Mouse (Mus musculus) kidney, adult 18-20 months (tissue): ENCODE data around the gene AC129217.1.
"Not testable (repeated sequence)": the region's sequence is repeated elsewhere in the genome, so short reads cannot be mapped to it uniquely, and the experiment has no call there.

Source experiments
- DNase-seq: peaks from one replicate; pipeline ENCODE4 v3.0.0; 2021

AC129217.1 gene

GRCm38 (mm10) chr19:8831262-8831661 is 1.7 kb downstream of the AC129217.1 start:
- DNase-seq: no peak

DNA sequence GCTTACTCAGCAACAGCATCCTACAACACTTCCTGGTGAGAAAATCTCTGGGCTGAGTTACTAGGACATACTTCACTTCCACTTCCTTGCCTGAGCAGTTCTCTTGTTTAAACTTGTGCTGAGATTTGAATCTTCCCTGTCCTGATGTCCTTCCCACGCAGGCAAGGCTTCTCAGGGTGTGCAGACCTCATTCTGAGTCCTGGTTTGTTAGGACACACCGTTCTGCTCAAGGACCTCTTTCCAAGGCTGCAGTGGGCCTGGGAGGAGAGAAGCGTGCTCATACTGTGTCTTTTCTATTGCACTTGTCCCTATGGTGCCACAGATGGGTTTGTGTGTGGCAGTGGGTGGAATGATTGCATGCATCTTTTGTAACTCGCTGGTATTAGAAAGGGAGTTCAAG is 3.4 kb downstream of the AC129217.1 start:
- DNase-seq: no peak

- not testable (repeated sequence) for DNase-seq
Measured at GRCm38 (mm10) chr19:8836327-8836726, 6.8 kb downstream of the AC129217.1 start.

DNA sequence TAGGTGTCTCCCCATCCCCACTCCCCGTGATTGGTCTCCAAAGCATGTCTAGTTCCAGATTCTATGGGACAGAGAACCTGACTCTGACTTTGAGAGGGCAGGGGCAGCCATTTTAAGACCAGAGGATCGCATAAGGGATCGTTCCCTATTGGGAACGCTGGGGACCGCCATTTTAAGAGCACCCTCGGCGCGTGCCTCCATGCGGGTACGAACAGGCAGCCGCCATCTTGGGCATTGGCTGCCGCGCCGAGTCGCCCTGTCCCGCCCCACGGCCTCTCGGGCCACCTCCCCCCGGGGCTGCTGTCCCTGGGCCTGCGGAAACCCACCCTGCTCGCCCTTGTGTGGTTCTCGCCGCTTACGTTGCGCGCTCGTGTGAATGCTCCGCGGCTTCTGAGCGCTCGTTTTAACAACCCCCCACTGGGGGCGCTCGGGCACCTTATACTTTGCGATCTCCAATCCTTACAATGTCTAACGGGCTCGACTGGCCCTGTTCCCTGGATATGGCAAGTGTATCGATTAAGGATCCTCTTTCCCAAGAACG is 7.7 kb downstream of the AC129217.1 start, which contains the start of gene Bscl2:
TSS of gene Bscl2 (plus strand) at position 217 of the 541 bp plus-strand sequence.
- peak; percentile 91 for DNase-seq

GRCm38 (mm10) chr19:8838041-8838730 is 8.6 kb downstream of the AC129217.1 start:
- peak; percentile 67 for DNase-seq

DNA sequence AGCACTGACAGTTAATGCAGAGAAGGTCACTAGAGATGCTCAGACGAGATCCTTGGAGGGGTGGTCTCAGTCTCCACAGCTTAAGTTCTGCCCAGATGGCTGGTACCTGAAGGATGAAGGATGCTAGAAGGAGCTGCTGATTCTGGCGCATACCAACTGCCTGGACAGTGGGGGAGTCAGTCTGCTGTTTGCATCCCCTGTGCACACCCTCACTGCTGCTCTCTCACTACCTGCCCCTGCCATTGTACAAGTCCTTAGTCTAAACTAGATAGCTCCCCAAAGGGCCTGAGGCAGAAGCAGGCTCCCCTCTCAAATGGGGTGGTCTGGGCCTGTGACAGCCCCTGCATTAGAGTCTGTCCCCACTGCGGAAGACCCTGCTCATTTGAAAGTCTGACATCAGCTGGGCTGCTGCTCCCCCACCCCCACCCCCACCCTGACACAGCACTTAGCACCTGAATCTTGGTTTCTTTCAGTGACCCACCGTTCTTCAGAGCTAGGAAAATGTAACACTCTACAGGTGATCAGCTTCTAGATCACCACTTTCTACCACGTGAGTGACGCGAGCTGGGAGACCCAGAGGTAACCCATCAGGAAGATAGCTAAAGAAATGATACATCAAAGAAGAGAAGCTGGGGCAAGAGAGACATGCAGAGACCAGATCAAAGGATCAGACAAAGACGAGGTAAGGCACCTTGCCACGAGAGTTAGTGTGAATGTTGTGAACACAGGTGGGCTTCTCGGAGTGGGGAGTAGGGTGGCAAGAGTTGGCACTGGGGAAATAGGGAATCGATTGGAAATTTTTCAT is 9.7 kb downstream of the AC129217.1 start, which contains the start of gene Gng3:
TSS of gene Gng3 (minus strand) at position 92 of the 805 bp plus-strand sequence.
- no peak for DNase-seq

GRCm38 (mm10) chr19:8839908-8840791 is 10.6 kb downstream of the AC129217.1 start:
- DNase-seq: peak; percentile 87

GRCm38 (mm10) chr19:8841012-8841411 is 11.4 kb downstream of the AC129217.1 start:
- no peak for DNase-seq

DNA sequence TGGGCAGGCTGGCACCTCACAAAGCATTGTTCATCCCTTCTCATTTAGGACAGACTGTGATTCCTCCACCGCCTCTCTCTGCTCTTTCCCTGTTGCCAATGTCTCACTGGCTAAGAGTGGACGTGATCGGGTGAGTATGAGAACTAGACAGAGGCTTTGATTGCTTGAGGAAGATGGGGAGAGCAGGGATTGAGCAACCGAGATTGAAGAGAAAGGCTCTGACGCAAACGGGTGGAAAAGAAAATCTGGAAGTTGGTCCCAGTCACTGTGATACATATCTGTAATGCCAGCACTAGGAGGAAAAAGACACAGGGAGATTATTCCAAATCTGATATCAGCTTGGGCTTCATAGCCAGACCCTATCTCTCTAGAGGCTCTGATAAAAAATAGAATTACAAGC is 13.4 kb downstream of the AC129217.1 start:
- no peak for DNase-seq

GRCm38 (mm10) chr19:8844371-8845129 is 15.0 kb downstream of the AC129217.1 start:
- peak; percentile 78 for DNase-seq

DNA sequence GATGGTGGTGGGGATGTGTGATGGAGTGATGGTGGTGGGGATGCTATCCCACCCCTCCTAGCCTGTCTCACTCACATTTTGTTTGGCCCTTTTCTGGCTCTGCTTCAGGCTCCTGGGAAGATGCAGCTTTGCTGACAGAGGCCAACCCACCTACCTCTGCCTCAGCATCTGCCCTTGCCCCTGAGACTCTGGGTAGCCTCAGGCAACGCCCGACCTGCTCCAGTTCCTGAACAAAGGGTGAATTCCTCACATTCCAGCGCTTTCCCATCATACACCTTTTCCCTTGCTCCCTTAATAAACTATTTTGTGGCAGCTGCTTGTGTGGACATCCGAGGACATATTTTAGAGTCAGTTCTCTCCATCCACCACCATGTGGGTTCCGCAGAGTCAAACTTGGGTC is 18.8 kb downstream of the AC129217.1 start:
- no peak for DNase-seq

- DNase-seq: no peak
Measured at GRCm38 (mm10) chr19:8850402-8850901, 20.9 kb downstream of the AC129217.1 start, which contains the start of gene Lrrn4cl. TSS of gene Lrrn4cl (plus strand) at chr19:8850768.

DNA sequence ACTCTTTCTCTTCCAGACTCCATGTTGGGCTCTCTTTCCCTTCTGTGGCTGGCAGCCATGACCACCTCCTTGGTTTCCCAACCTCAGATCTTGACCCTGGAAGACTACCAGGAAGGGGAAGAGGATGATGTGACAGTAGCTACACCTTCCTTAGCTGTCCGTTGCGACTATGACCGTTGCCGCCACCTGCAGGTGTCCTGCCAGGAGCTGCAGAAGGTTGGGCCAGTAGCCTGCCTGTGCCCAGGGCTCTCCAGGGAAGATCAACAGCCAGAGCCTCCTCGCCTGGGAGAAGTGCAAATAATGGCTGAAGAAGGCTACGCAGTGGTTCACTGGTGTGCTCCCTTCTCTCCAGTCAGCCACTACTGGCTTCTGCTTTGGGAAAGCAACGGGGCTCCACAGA is 22.1 kb downstream of the AC129217.1 start:
- DNase-seq: no peak

DNA sequence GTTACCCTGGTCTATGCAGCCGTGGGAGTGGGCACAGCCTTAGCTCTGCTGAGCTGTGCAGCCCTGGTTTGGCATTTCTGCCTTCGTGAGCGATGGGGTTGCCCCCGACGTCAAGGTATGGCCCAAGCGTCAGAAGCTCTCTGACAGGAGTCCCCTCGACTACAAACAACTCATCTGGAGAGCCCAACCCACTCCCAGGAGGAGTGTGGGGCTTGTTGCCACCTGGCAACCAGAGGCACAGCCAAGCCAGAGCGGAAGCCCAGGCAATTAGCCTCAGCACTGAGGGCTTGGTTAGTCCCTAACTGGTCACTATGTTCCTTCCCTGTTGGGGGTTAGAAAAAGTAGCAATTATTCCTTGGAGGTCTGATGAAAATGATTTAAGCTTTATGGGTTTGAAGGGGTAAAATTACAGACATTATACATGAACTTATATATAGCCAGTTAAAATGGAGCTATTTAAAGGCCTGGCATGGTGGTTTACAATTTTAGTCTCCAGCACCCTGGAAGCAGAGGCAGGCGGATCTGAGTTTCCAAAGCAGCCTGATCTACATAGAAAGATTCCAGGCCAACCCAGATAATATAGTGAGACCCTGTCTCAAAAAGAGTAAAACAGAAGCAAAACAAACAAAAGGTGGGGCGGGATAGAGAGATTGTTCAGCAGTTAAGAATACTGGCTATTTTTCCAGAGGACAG is 22.8 kb downstream of the AC129217.1 start:
- no peak for DNase-seq

DNA sequence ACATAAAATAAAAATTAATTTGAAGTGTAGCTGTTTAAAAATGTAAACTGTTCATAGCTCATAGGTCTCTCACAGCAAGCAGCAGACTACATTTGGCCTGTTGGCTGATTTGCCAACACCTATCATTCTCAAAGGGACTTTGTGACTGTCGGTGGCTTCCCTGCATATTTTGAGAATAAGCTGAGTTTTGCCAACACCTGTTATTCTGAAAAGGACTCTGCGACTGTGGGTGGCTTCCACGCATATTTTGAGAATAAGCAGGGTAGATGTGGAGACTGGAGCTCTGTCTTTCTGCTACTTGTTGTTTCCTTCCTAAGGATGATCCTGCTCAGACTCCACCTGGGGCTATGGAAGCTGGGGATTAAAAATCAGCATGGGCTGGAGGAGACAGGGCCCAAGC is 23.5 kb downstream of the AC129217.1 start:
- DNase-seq: no peak

GRCm38 (mm10) chr19:8857689-8858088 is 28.1 kb downstream of the AC129217.1 start:
- peak; percentile 50 for DNase-seq

DNA sequence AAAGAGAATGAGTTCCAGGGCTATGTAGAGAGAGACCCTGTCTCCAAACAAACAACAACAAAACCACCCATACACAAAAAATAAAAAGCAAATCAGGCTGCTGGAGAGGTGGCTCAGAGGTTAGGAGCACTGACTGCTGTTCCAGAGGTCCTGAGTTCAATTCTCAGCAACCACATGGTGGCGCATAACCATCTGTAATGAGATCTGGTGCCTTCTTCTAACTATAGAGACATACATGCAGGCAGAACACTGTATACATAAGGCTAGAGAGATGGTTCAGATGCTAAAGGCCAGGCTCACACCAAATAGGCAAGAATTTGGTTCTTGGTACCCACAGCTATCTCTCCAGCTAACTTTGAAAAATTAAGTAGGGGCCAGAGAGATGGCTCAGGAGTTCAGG is 29.4 kb downstream of the AC129217.1 start:
- DNase-seq: no peak

GRCm38 (mm10) chr19:8864265-8864664 is 34.7 kb downstream of the AC129217.1 start:
- DNase-seq: no peak

DNA sequence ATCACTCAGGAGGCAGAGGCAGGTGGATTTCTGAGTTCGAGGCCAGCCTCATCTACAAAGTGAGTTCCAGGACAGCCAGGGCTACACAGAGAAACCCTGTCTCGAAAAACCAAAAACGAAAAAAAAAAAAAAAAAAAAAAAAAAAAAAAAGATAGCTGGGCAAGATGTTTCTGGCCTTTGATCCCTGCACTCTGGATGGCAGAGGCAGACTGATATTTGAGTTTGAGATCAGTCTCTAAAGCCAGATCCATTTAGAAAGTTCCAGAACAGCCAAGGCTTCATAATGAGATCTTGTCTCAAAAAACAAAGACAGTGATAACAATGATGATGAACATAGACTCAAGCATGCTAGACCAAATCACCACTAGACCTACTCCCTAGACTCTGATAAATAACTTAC is 40.8 kb downstream of the AC129217.1 start:
- not testable (repeated sequence) for DNase-seq

DNA sequence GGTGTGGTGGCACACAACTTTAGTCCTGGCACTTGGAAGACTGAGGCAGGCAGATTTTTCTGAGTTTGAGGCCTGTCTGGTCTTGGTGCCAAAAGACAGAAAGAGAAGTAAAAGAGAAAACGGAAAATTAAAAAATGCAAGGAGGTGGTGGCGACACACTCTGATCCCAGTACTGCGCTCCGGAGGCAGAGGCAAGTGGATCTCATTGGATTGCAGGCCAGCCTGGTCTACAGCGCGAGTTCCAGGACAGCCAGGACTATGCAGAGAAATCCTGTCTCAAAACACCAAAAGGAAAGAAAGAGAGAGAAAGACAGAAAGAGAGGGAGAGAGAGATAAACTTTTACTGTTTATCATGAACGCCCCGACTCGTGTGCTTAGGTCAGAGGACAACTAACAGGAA is 41.3 kb downstream of the AC129217.1 start:
- no peak for DNase-seq
